Mouse (Mus musculus): ENCODE measurements around the gene Tet2.
"Not testable (repeated sequence)": the region's sequence is repeated elsewhere in the genome, so short reads cannot be mapped to it uniquely, and the experiment has no call there.

Tet2 gene

DNA sequence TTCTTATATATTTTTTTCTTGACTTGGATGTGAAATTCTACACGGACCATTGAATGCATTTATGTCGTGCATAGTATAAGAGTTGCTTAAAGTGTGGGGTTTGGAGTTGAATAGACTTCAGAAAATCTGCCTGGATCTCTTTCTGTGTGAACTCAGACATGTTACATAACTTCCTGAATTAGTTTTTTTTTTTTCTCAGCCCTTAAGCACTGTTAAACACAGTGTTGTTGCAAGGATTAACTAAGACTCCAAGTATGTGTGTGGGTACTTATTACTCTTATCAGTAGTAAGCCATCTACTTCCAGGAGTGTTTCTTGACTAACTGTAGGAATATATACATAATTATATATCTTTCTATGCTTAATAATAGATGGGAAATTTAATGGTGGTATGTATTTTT is 3.7 kb upstream of the Tet2 start:
- no peak for DNase-seq (ENCODE audit: low read depth, low spot score)

DNA sequence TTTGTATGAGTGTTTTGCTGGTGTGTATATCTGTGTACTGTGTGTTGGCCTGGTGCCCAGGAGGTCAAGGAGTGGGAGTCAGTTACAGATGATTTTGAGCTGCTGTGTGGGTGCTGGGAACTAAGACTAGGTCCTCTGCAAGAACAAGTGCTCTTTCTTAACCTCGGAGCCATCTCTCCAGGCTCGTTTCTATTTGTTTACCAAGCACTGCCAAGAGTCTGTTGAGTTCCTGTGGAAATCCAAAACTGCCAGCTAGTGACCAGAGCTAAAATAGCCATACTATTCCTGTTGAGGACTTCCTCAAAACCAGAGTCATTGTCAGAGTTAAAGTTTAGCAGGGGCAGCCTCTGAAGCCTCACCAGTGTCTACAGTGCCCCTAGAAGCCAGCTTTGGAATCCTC is 1.9 kb upstream of the Tet2 start:
- no peak for DNase-seq (ENCODE audit: low read depth, low spot score)

- DNase-seq (ENCODE audit: low read depth, low spot score): no peak
These were observed 346 bp upstream of the Tet2 start for GRCm38 (mm10) chr3:133545304-133545666.

DNA sequence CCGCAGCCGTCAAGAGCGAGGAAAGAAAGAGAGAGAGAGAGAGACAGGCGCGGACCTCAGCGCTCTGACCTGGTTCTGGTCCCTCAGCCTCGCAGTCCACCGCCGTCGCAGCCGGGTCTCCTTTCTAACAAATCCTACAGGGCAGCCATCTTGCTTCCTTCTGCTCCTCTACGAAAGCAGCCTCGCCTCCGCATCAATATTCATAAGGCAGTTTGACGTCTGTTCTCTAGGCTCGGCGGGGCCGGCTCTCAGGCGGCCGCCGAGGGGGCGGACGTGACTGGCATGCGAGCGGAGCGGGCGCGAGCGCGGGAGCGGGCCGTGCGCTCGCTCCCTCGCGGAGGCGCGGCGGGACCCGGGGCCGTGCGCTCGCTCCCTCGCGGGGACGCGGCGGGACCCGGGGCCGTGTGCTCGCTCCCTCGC is 798 bp downstream of the Tet2 start:
- peak; percentile 97 for DNase-seq (ENCODE audit: low read depth, low spot score)

DNA sequence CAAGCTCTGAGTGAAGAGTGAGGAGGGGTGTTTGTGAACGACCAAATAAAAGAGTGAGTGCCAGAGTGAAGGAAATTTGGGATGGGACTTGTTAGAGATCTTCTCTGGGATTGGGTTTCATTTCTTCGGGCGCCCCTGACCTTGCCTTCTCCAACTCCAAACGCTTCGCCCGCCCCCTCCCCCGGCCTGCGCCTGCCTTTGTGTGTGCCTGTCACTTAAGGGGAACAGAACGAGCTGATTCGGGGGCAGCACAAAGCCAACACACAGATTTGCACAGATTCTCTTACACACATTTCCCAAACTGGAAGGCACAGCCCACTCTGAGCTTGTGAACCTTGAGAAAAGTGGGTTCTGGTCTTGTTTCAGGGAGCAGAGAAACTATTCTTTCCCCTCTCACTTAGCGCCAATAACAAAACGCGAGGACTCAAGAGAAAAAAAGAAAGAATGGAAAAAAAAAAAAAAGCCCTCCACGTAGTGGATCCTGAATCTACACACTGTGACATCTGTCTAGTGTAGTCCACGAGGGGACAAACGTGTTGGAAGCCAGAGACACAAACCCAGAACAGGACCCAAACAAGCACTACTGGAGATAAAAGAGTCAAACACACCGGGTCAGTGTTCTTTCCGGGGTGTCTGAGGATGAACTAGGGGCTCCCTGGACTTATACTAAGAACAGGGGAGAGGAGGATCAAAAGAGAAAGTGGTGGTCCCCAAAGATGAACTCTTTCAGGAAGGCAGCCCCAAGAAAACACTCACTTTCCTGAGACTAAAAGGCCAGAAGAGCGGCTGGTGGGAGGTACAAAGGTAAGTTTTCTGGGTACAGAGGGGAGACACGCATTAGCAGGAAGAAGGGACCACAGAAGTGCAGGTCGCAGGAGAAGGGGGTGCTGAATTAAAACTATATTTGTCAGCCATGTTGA is 1.6 kb downstream of the Tet2 start:
- DNase-seq (ENCODE audit: low read depth, low spot score): peak; percentile 57

GRCm38 (mm10) chr3:133542084-133542483 is 2.9 kb downstream of the Tet2 start:
- DNase-seq (ENCODE audit: low read depth, low spot score): no peak

GRCm38 (mm10) chr3:133541000-133541399 is 3.9 kb downstream of the Tet2 start:
- no peak for DNase-seq (ENCODE audit: low read depth, low spot score)

GRCm38 (mm10) chr3:133539991-133540390 is 4.9 kb downstream of the Tet2 start:
- peak; percentile 26 for DNase-seq (ENCODE audit: low read depth, low spot score)

DNA sequence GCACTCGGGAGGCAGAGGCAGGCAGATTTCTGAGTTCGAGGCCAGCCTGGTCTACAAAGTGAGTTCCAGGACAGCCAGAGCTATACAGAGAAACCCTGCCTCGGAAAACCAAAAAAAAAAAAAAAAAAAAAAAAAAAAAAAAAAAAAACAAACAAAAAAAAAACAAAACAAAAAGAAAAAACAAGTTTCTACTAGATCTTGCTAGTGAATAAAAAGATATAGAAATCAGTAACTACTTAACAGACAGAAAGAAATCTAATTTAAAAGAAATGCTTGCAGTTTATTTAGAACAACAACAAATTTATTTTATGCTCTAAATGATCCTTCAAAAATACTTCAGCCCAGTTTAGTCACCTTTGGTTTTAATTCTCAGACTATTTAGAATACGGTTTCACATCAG is 6.4 kb downstream of the Tet2 start:
- DNase-seq (ENCODE audit: low read depth, low spot score): not testable (repeated sequence)

- no peak for DNase-seq (ENCODE audit: low read depth, low spot score)
These were observed 9.3 kb downstream of the Tet2 start for GRCm38 (mm10) chr3:133535644-133536043.

GRCm38 (mm10) chr3:133534066-133534465 is 10.9 kb downstream of the Tet2 start:
- DNase-seq (ENCODE audit: low read depth, low spot score): no peak

DNA sequence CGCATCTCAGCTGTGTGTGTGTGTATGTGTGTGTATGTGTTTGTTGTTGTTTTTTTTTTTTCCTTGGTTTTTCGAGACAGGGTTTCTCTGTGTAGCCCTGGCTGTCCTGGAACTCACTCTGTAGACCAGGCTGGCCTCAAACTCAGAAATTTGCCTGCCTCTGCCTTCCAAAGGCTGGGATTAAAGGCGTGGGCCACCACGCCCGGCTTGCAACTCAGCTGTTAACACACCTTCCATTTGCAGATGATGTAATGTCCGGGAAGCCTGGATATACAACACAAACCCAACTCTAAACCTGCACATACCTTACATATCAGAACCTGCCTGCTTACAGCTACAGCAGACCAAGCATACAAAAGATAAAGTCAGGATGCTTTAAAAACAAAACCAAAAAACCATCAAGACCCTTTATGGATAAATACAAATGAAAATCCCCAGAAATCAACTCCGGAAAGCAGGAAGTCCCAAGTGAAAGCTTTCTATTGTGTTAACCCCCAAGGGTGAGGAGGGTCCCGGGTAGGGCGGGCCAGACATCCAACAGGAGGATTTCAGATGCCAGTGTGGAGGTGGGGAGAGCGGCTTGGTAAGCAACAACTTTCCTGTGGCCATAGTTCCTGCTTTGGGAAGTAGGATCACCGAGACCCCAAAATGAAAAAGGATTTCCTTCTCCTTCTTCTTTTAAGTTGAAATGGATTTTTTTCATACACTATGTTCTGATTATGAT is 11.5 kb downstream of the Tet2 start:
- DNase-seq (ENCODE audit: low read depth, low spot score): no peak

- no peak for DNase-seq (ENCODE audit: low read depth, low spot score)
These were observed 12.1 kb downstream of the Tet2 start for GRCm38 (mm10) chr3:133532806-133533205.

GRCm38 (mm10) chr3:133532252-133532651 is 12.7 kb downstream of the Tet2 start:
- no peak for DNase-seq (ENCODE audit: low read depth, low spot score)

DNA sequence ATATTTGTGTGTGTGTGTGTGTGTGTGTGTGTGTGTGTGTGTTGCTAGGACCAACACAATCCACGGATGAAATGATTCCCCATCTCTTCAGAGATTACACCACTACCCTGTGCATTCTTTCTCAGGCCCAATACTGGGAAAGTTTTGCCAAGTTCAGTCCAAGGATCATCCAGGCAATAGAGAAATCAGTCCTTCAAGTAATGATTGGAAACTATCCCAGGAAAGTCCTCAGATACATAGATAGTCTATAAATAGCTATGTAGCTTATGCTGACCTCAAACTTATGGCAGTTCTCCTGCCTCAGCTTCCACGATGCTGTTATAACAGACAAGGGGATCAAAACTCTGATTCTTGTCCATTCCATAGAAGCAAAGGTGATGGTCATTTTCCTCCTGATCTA is 13.8 kb downstream of the Tet2 start:
- no peak for DNase-seq (ENCODE audit: low read depth, low spot score)

GRCm38 (mm10) chr3:133530664-133531063 is 14.3 kb downstream of the Tet2 start:
- DNase-seq (ENCODE audit: low read depth, low spot score): no peak

DNA sequence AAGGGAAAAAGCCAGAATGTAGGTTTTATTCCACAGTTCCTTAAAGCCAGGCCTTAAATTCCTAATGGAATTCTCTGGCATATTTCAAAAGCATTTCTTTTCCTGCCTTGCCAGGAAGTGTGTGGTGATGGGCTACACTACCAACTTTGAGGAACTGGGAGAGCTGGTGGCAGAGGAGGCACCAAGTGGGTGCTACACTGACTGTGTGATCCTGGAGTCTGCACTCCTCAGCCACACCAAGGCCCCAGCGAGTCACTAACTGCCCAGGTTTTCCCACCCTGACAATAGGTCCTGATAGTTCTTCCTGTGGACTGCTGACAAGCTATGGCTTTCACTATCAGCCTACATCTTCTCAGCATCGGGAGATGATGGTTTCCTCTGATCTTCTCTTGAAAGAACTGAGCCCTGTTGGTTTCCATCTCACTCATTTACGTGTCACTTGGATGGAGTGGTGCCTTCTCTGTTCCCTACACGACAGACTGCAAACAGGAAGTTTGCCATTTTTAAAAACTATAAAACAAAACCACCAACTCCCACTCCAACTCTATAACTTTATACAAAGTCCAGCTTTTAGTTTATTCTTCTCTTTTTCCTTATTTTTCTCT is 18.7 kb downstream of the Tet2 start:
- DNase-seq (ENCODE audit: low read depth, low spot score): no peak

- DNase-seq (ENCODE audit: low read depth, low spot score): no peak
These were observed 19.4 kb downstream of the Tet2 start for GRCm38 (mm10) chr3:133525578-133525977.

DNA sequence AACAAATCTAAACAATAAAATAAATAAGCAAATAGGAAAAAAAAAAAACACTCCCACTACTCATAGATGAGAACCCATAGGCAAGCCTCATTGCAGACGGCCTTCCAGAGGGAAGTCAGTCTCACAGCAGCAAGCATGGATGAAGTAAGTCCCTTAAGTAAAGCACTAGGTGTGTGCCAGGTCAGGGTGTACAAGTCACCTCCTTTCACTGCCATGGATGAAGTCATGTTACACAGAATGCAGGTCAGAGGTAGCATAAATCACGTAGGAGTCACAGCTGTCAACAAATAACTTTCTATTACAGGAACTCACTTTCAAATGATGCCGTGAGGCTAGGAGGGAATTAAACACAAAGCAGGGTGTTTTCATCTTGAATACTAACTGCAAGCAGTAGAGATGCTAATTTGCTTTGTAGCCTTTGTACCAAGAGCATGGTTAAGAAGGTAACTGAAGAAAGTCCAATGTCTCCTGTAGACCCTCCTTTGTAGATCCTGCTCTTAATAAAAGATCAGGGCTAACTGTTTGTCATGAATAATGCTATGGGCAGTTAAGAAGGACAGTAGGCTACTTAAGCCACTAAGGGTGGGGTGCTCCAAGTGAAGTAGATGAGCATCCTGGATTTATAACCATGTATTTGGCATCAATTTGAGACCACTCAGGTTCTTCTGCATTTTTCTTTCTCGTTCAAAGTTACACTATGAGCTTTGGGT is 20.4 kb downstream of the Tet2 start:
- no peak for DNase-seq (ENCODE audit: low read depth, low spot score)

- no peak for DNase-seq (ENCODE audit: low read depth, low spot score)
These were observed 21.7 kb downstream of the Tet2 start for GRCm38 (mm10) chr3:133523191-133523590.

- peak; percentile 15 for DNase-seq (ENCODE audit: low read depth, low spot score)
These were observed 22.6 kb downstream of the Tet2 start for GRCm38 (mm10) chr3:133522289-133522688.

DNA sequence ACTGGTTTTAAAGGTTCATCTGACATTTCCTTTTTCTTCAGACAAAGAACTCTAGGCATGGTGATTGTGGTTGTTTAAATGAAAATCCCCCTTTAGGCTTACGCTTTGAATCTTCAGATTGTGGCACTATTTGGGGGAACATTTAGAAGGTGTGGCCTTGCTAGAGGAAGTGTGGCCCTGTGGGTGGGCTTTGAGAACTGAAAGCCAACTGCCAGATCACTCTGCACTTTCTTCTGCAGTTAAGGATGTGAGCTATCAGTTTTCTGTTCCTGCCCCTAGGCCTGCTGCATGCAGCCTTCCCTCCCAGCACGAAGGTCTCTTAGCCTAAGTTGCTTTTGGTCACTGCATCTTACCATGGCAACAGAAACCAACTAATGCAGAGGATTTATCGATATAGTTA is 26.1 kb downstream of the Tet2 start:
- DNase-seq (ENCODE audit: low read depth, low spot score): no peak
